Mouse (Mus musculus): ENCODE data around the gene Tesmin.

- TF ChIP-seq CTCF (IDR thresholded peaks at IDR 0.05; ENCODE audit: control insufficient read depth, insufficient read depth, insufficient read length) (no peak), MYOG (IDR thresholded peaks at IDR 0.05; ENCODE audit: control insufficient read depth, extremely low read depth, insufficient read length) (no peak), MAX (IDR thresholded peaks at IDR 0.05) (no peak), MYOD1 (IDR thresholded peaks at IDR 0.05; ENCODE audit: control insufficient read depth, insufficient read length, low read depth) (no peak), FOSL1 (IDR thresholded peaks at IDR 0.05; ENCODE audit: insufficient read depth, low read length, poor library complexity, severe bottlenecking) (no peak), USF1 (IDR thresholded peaks at IDR 0.05; ENCODE audit: low read depth) (no peak)
These were observed 32.1 kb upstream of the Tesmin start for GRCm38 (mm10) chr19:3356516-3356915.

Measured in C2C12 (cell line).